Mouse (Mus musculus) heart, postnatal 0 days (tissue): ENCODE results near the gene Tmem56. TPM values are rescaled to one million over a fixed set of nuclear protein-coding genes. Genes with fewer than 3 reads are reported as not detected.
A peak's percentile ranks its signal among the peaks of the same experiment; 100 is the strongest.

Experiments
- ATAC-seq: fragments of 200-750 bp; cut with Nextera tagmentation; 2 replicates; pipeline ENCODE4 v1.8.0; 2017; ENCODE audit warnings: low read depth, moderate number of reproducible peaks, moderate library complexity; ENCODE audit not compliant: insufficient read depth
- DNase-seq: peaks from one replicate; pipeline ENCODE4 v3.0.0-alpha.2; 2016; ENCODE audit warnings: low spot score
- H3K27ac ChIP-seq: fragments of 300-500 bp; sonication (generic); 2 replicates; pipeline ENCODE4 v1.5.1; 2014; ENCODE audit warnings: low read depth, mild to moderate bottlenecking
- H3K27me3 ChIP-seq: fragments of 300-500 bp; sonication (generic); 2 replicates; pipeline ENCODE4 v1.6.1; 2014; ENCODE audit warnings: low read length, mixed read lengths; ENCODE audit not compliant: control insufficient read depth, insufficient read depth
- H3K36me3 ChIP-seq: fragments of 300-500 bp; sonication (generic); replicated peaks from 2 replicates; pipeline ENCODE4 v1.6.1; 2014; ENCODE audit warnings: low read length, mixed read lengths; ENCODE audit not compliant: control insufficient read depth, insufficient read depth
- H3K4me1 ChIP-seq: fragments of 300-500 bp; sonication (generic); 2 replicates; pipeline ENCODE4 v1.6.1; 2014; ENCODE audit warnings: antibody characterized with exemption; ENCODE audit not compliant: control insufficient read depth, insufficient read depth
- H3K4me2 ChIP-seq: fragments of 300-500 bp; sonication (generic); 2 replicates; pipeline ENCODE4 v1.6.1; 2014; ENCODE audit warnings: low read depth, mild to moderate bottlenecking, low read length, moderate library complexity
- H3K4me3 ChIP-seq: fragments of 300-500 bp; sonication (generic); 2 replicates; pipeline ENCODE4 v1.5.1; 2014; ENCODE audit warnings: low read depth, low read length
- H3K9ac ChIP-seq: fragments of 300-500 bp; sonication (generic); replicated peaks from 2 replicates; pipeline ENCODE4 v1.6.1; 2014; ENCODE audit warnings: low read depth, low read length, mixed read lengths
- H3K9me3 ChIP-seq: fragments of 300-500 bp; sonication (generic); replicated peaks from 2 replicates; pipeline ENCODE4 v1.6.1; 2016; ENCODE audit warnings: low read length; ENCODE audit not compliant: control insufficient read depth
- CTCF ChIP-seq: IDR thresholded peaks from 2 replicates; pipeline ENCODE4 v1.5.1; 2016; ENCODE audit warnings: antibody characterized with exemption, control low read depth, low read depth
- EP300 ChIP-seq: IDR thresholded peaks from 2 replicates; pipeline ENCODE4 v1.6.1; 2016; ENCODE audit warnings: antibody characterized with exemption, low read depth
- WGBS: fragments of 180-500 bp; shearing (Covaris S2); extraction: QIAGEN DNeasy Blood & Tissue Kit; methylation state at CpG from one replicate; pipeline ENCODE4 v1.1.7; 2014; 5-methylcytosine and 5-hydroxymethylcytosine counted together
- polyA plus RNA-seq: library from polyadenylated mRNA; unstranded; fragments of >200 nt; fragmentation: Nextera tagmentation; extraction: Ambion mirVana; gene quantifications from 2 replicates; pipeline ENCODE4 v1.2.1, GENCODE M21; 2015
- total RNA-seq: library from RNA; depleted of rRNA; stranded (reverse); fragments of >200 nt; gene quantifications from 2 replicates; pipeline ENCODE4 v1.2.3, GENCODE M21; 2014; ENCODE audit warnings: low replicate concordance

Tmem56 gene
- total and polyA plus RNA-seq, 2 experiments from 2014 or later, result 0.36 to 4.4 TPM

DNA sequence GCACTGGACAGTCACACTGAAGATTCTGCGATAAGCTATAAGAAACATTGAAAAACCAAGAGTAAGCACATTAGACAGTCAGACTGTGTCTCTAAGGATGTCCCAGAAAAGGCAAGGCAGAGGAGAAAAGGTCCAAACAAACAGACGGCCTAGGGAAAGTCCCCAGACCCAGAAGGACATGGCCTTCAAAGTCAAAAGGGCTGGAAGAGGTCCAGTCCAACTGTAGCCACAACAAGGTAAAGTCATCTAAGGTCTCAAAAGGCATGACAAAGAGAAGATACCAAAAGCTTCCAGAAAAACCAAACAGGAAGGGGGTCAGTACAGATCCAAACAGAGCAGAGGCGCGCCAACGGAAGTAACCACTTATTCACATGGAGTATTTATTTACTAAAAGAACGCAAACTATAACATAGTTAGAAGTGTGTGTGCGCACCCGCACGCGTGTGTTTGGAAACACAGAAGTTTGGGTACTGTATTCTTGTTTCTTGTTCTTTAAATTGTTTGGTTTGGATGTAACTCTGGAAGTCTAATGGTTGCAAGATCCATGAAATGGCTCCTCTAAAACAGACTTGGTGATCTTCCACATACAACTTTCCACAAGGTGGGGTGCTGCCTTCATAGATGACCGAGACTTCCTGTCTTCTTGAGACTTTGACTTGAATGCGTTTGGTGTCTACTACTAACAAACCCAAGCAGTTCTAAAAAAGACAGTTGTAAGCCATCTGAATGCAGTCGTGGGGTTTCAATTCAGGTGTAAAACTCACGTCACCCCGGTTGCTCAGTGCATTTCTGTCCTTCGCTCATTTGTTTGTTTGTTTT, 27.2 kb upstream of the Tmem56 start:
- ATAC-seq (no peak), DNase-seq (peak; percentile 29)
- WGBS, result 85% methylated on average over 16 of the region's 16 CpGs

DNA sequence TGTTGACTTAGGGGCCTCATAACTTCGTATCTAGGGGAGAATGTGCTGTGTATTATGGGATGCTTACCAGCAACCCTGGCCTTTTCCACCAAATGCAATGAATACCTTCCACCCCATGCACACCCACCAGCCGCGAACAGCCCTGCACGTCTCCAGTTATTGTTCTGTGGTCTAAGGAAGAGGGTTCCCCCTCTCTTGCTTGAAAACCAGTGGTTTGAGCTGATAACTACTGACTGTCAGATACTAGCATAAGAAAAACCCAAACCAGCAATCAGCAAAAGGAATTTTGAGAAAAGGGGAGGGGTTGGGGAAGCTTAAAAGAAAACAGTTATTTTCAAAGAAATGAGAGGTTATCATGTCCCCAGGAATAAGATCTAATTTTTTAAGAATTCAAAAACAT, 26.5 kb upstream of the Tmem56 start:
- Histone ChIP-seq H3K27ac (no peak overlapping the region), H3K36me3 (peaks cover 4% of the 10 kb centered on the region; the same call in 1 of the 2 replicates), H3K4me2 (no peak overlapping the region), H3K4me3 (no peak overlapping the region), H3K27me3 (no peaks in the 10 kb centered on the region), H3K9ac (no peak overlapping the region), H3K9me3 (no peaks in the 10 kb centered on the region), H3K4me1 (no peaks in the 10 kb centered on the region)
- ATAC-seq, result no peak
- DNase-seq, result no peak
- WGBS, result 83% methylated on average over 4 of the region's 4 CpGs
- TF ChIP-seq CTCF (no peak), EP300 (no peak)

More for the DNA sequence above, 27.2 kb upstream of the Tmem56 start:
- Histone ChIP-seq H3K9me3 (no peaks in the 10 kb centered on the region), H3K4me1 (no peaks in the 10 kb centered on the region), H3K27ac (no peak overlapping the region), H3K4me3 (no peak overlapping the region), H3K27me3 (no peaks in the 10 kb centered on the region), H3K4me2 (no peak overlapping the region), H3K36me3 (peaks cover 4% of the 10 kb centered on the region; the same call in 1 of the 2 replicates), H3K9ac (no peak overlapping the region)
- peak; percentile 50 for TF ChIP-seq CTCF
- TF ChIP-seq EP300, result no peak

DNA sequence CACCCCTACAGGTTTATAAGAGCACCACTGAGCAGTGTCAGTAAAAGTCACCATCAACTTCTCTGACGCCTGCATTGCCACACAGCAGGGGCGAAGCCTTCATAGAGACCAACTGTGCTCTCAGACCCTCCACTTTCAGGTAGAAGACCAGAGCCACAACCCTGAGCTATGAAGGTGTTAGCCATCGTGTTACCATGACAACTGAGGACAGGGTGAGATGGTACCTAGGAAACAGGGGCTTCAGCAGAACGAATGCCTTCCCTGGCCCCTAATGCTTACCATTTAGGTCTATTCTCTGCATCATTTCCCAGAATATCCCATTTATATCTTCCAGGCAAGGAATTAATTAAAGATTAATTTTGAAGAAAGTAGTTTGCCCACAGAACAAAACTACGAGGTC, 26.0 kb upstream of the Tmem56 start:
- H3K27ac ChIP-seq, result no peak overlapping the region
- peaks cover 4% of the 10 kb centered on the region; the same call in 1 of the 2 replicates for H3K36me3 ChIP-seq
- no peaks in the 10 kb centered on the region for H3K4me1 ChIP-seq
- TF ChIP-seq EP300 (no peak), CTCF (no peak)
- ATAC-seq (no peak), DNase-seq (no peak)
- H3K9ac ChIP-seq, result no peak overlapping the region
- no peaks in the 10 kb centered on the region for H3K9me3 ChIP-seq
- no peak overlapping the region for H3K4me3 ChIP-seq
- no peaks in the 10 kb centered on the region for H3K27me3 ChIP-seq
- H3K4me2 ChIP-seq, result no peak overlapping the region
- WGBS, result 87% methylated on average over 5 of the region's 5 CpGs

DNA sequence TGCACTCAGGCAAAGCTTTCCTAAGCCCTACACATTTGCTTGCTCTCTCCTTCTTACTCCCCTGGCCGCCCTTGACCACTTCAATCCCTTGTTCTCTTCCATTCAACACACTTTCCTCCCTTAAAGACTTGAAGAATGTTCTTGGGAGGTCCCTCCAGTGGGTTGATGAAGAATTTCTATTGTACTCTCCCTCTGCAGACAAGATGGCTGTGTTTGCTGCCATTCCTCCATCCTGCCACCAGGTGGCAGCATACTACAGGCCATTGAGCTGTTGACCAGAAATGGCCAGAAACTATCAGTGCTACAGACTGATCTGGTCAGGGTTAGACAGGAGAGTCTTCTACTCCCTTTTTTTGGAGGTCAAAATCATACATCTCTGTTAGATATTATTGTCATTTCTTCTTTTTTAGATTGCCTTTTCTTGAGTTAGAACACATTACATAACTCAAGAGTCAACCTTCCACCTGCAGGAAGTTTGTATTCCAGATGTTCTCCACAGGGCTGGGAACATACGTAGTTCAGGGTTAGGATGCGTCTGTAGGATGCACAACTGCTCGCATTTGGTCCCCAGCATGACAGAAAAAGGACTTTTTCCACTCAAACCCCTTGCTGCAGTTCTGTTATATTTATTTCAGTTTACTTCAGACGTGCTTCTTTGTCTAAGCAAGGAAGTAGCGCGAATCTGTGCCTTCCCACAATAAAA, 24.8 kb upstream of the Tmem56 start:
- peak; percentile 79 for DNase-seq
- WGBS, result 69% methylated on average over 7 of the region's 7 CpGs

DNA sequence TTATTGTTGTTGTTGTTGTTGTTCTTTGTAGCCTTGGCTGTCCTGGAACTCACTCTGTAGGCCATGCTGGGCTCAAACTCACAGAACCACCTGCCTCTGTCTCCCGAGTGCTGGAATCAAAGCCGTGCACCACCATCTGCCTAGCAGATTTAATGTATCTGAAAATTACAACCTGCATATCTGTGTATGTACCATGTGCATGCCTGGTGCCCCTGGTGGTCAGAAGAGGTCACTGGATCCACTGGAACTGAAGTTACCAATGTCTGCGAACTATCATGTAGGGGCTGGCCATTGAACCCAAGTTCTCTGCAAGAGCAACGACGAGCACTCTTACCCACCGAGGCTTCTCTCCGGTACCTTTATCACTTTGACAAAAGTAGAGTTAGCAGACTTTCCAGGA, 23.7 kb upstream of the Tmem56 start:
- H3K27ac ChIP-seq, result no peak overlapping the region
- no peak overlapping the region for H3K9ac ChIP-seq
- H3K4me3 ChIP-seq, result no peak overlapping the region
- WGBS, result 85% methylated on average over 7 of the region's 7 CpGs
- H3K27me3 ChIP-seq, result no peaks in the 10 kb centered on the region
- TF ChIP-seq CTCF (peak; percentile 39), EP300 (no peak)
- H3K4me1 ChIP-seq, result no peaks in the 10 kb centered on the region
- no peak for DNase-seq
- ATAC-seq, result no peak
- no peak overlapping the region for H3K4me2 ChIP-seq
- H3K9me3 ChIP-seq, result no peaks in the 10 kb centered on the region
- peaks cover 4% of the 10 kb centered on the region; the same call in 1 of the 2 replicates for H3K36me3 ChIP-seq

More for the DNA sequence above, 24.8 kb upstream of the Tmem56 start:
- Histone ChIP-seq H3K4me3 (no peak overlapping the region), H3K4me1 (no peaks in the 10 kb centered on the region), H3K4me2 (no peak overlapping the region), H3K27me3 (no peaks in the 10 kb centered on the region), H3K36me3 (peaks cover 4% of the 10 kb centered on the region; the same call in 1 of the 2 replicates), H3K9me3 (no peaks in the 10 kb centered on the region), H3K27ac (no peak overlapping the region), H3K9ac (no peak overlapping the region)
- peak; percentile 73 for ATAC-seq
- TF ChIP-seq CTCF (peak; percentile 100), EP300 (no peak)
